Mouse (Mus musculus): ENCODE measurements around the gene Gm49339. TPM values are rescaled to one million over a fixed set of nuclear protein-coding genes. Genes with fewer than 3 reads are reported as not detected.

The Gm49339 gene
- total and polyA plus RNA-seq, 3 experiments: 1.0 to 15.3 (median 3.8) TPM

DNA sequence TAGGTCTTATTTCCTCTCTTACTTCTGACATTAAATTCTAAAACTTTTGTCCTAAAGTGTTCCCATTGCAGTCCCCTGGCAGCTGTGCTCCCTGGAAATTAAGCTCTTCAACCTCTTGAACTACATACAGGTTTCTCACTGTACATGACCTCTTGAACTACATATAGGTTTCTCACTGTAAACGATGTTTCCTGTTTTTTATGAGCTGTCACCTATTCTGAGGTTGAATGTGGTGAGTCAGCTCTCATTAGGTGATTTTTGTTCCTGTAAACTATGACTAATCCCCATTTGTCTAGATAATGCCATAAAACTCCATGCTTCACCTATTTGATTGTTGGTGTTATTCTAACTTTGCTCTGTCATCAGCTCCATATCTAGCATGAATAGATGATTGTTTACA, 26.0 kb upstream of the Gm49339 start:
- Histone ChIP-seq H3K4me1 (ENCODE audit: control insufficient read depth in 1 of 2, insufficient read depth in 2 of 2) (peaks cover 12 to 54% of the 10 kb centered on the region in 2 experiments), H3K36me3 (replicated peaks in 1 of 2; ENCODE audit: control insufficient read depth in 1 of 2, insufficient read depth in 1 of 2, low read length in 1 of 2) (peaks cover 0 to 2% of the 10 kb centered on the region in 2 experiments), H3K9ac (ENCODE audit: insufficient read depth, low read depth) (peak overlapping the region; percentile 63; the same call in 1 of the 2 replicates), H3K4me2 (ENCODE audit: insufficient read depth, low read depth, poor library complexity, severe bottlenecking) (peak overlapping the region; percentile 67; the same call in 1 of the 2 replicates), H3K27me3 (replicated peaks) (no peaks in the 10 kb centered on the region), H3K27ac (ENCODE audit: insufficient read depth, low read depth) (peak overlapping the region; percentile 78), H3K9me3 (replicated peaks; ENCODE audit: low read length) (no peaks in the 10 kb centered on the region), H3K4me3 (replicated peaks in 1 of 3; ENCODE audit: low read depth in 2 of 3, low read length in 2 of 3, poor library complexity in 1 of 3) (no peak overlapping the region), H3K79me2 (replicated peaks; ENCODE audit: control insufficient read depth, extremely low read depth, insufficient read depth, poor library complexity, severe bottlenecking) (no peaks in the 10 kb centered on the region)
- dilution Hi-C loops (cut with MboI; ENCODE audit: extremely low pct_ligation_motif_present, extremely low pct_unique_long_range_greater_than_20kb, low sequenced_read_pairs) (no loop called here), in situ Hi-C loops (cut with MboI; ENCODE audit: low pct_ligation_motif_present, low pct_unique_long_range_greater_than_20kb, low sequenced_read_pairs) (no loop called here)
- peak; percentile 30; the same call in 1 of the 2 replicates for TF ChIP-seq MYC (IDR thresholded peaks at IDR 0.05; ENCODE audit: low read depth, low read length)
- TF ChIP-seq ETS1 (conservative IDR thresholded peaks at IDR 0.05; ENCODE audit: low read depth, low read length): peak; percentile 79
- no peak; the same call in 1 of the 2 replicates for TF ChIP-seq CHD2 (IDR thresholded peaks at IDR 0.05; ENCODE audit: low read length)
- peak; percentile 36; the same call in 1 of the 2 replicates for TF ChIP-seq IRF4 (IDR thresholded peaks at IDR 0.05; ENCODE audit: low read depth, low read length)
- no peak for TF ChIP-seq E2F4 (IDR thresholded peaks at IDR 0.05; ENCODE audit: insufficient replicate concordance, low read depth, low read length)
- TF ChIP-seq ZNF384 (IDR thresholded peaks at IDR 0.05; ENCODE audit: low read depth, low read length): peak; percentile 46; the same call in 1 of the 2 replicates
- TF ChIP-seq ZC3H11A (IDR thresholded peaks at IDR 0.05; ENCODE audit: low read depth, low read length): no peak
- TF ChIP-seq JUN (IDR thresholded peaks at IDR 0.05; ENCODE audit: insufficient read depth, low read depth, low read length): peak; percentile 81
- peak; percentile 86 for TF ChIP-seq MAFK (IDR thresholded peaks at IDR 0.05; ENCODE audit: insufficient replicate concordance, low read length)
- peak; percentile 78 for TF ChIP-seq MEF2A (IDR thresholded peaks at IDR 0.05; ENCODE audit: borderline replicate concordance, low read depth, low read length)
- TF ChIP-seq TCF12 (IDR thresholded peaks at IDR 0.05; ENCODE audit: low read depth, low read length): 0 out of 2 replicates have a peak, but pooled peaks have one; percentile 34
- no peak for TF ChIP-seq HCFC1 (IDR thresholded peaks at IDR 0.05; ENCODE audit: low read depth, low read length)
- peak; percentile 86 for TF ChIP-seq EP300 (IDR thresholded peaks at IDR 0.05; ENCODE audit: low read length)
- peak; percentile 72 for TF ChIP-seq BHLHE40 (IDR thresholded peaks at IDR 0.05; ENCODE audit: low read depth, low read length)
- peak; percentile 80 for TF ChIP-seq JUND (conservative IDR thresholded peaks at IDR 0.05; ENCODE audit: low read depth, low read length)
- peak; percentile 77 for DNase-seq (ENCODE audit: extremely low read depth)

DNA sequence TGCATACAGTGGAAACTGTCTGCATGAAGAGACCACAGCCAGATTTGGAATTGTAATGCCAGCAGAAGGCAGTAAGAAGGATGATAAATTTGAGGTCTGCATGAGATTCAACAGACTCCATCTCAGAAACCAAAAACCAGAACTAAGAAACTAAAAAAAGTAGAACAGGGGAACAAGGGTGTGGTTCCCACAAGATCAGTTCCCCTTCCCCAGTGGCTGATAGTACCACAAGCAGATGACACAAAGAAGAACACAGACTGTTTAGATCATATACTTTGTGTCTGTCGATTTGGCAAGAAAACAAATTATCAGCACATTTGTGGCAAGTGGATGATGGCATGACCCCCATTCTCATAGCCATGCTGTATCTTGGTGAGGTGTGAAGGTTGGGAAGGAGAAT, 24.6 kb upstream of the Gm49339 start:
- Histone ChIP-seq H3K36me3 (replicated peaks in 1 of 2; ENCODE audit: control insufficient read depth in 1 of 2, insufficient read depth in 1 of 2, low read length in 1 of 2) (peaks cover 0 to 2% of the 10 kb centered on the region in 2 experiments), H3K27me3 (replicated peaks) (no peaks in the 10 kb centered on the region), H3K9me3 (replicated peaks; ENCODE audit: low read length) (no peaks in the 10 kb centered on the region), H3K4me2 (ENCODE audit: insufficient read depth, low read depth, poor library complexity, severe bottlenecking) (no peak overlapping the region; the same call in 1 of the 2 replicates), H3K4me3 (replicated peaks in 1 of 3; ENCODE audit: low read depth in 2 of 3, low read length in 2 of 3, poor library complexity in 1 of 3) (no peak overlapping the region), H3K27ac (ENCODE audit: insufficient read depth, low read depth) (peak overlapping the region; percentile 54; the same call in 1 of the 2 replicates), H3K9ac (ENCODE audit: insufficient read depth, low read depth) (no peak overlapping the region), H3K4me1 (ENCODE audit: control insufficient read depth in 1 of 2, insufficient read depth in 2 of 2) (peaks cover 12 to 53% of the 10 kb centered on the region in 2 experiments), H3K79me2 (replicated peaks; ENCODE audit: control insufficient read depth, extremely low read depth, insufficient read depth, poor library complexity, severe bottlenecking) (no peaks in the 10 kb centered on the region)
- in situ Hi-C loops (cut with MboI; ENCODE audit: low pct_ligation_motif_present, low pct_unique_long_range_greater_than_20kb, low sequenced_read_pairs) (no loop called here), dilution Hi-C loops (cut with MboI; ENCODE audit: extremely low pct_ligation_motif_present, extremely low pct_unique_long_range_greater_than_20kb, low sequenced_read_pairs) (no loop called here)
- peak; percentile 50 for DNase-seq (ENCODE audit: extremely low read depth)
- TF ChIP-seq MEF2A (IDR thresholded peaks at IDR 0.05; ENCODE audit: borderline replicate concordance, low read depth, low read length) (no peak), IRF4 (IDR thresholded peaks at IDR 0.05; ENCODE audit: low read depth, low read length) (peak; percentile 36; the same call in 1 of the 2 replicates), GABPA (IDR thresholded peaks at IDR 0.05; ENCODE audit: insufficient replicate concordance, low read depth, low read length) (no peak), BHLHE40 (IDR thresholded peaks at IDR 0.05; ENCODE audit: low read depth, low read length) (no peak), SIN3A (IDR thresholded peaks at IDR 0.05; ENCODE audit: low read length) (peak; percentile 32; the same call in 1 of the 2 replicates), EP300 (IDR thresholded peaks at IDR 0.05; ENCODE audit: low read length) (peak; percentile 85), MAFK (IDR thresholded peaks at IDR 0.05; ENCODE audit: insufficient replicate concordance, low read length) (0 out of 2 replicates have a peak, but pooled peaks have one; percentile 22), ZNF384 (IDR thresholded peaks at IDR 0.05; ENCODE audit: low read depth, low read length) (peak; percentile 70)
